Mouse (Mus musculus) liver, adult 2 months (tissue): ENCODE results near the gene Utrn.

ENCODE experiments used
- CTCF ChIP-seq: fragments of 200-500 bp; IDR thresholded peaks from 2 replicates; pipeline ENCODE4 v1.5.1; 2011; ENCODE audit warnings: low read depth, low read length, control low read depth
- POLR2A ChIP-seq: fragments of 200-500 bp; IDR thresholded peaks from 2 replicates; pipeline ENCODE4 v1.6.1; 2011; ENCODE audit warnings: low read length, control low read depth; ENCODE audit not compliant: insufficient read depth; ENCODE audit errors: extremely low read depth

GRCm38 (mm10) chr10:12456867-12457266 lies 412.3 kb downstream of the Utrn start:
- no peak for TF ChIP-seq CTCF
- no peak for TF ChIP-seq POLR2A
